ENCODE assay signal across 21 mouse cellular contexts in genomic region chr9:49450491-49450890, GRCm38 (mm10). TPM values are rescaled to one million over a fixed set of nuclear protein-coding genes. Genes with fewer than 3 reads are reported as not detected.
"Had no signal": no experiment of that assay in that cellular context is flagged by ENCODE, and none has a peak within 500 bp of the region (broad histone marks: within the 10 kb centered on the region; RNA-seq: fewer than 3 reads in every experiment).

No protein-coding gene starts in this region.

- H3K36me3 ChIP-seq: midbrain, embryonic 10.5 days; midbrain, embryonic 12.5 days; neural tube, embryonic 13.5 days; neural tube, embryonic 15.5 days; stomach, embryonic 15.5 days had no signal

- ATAC-seq: midbrain, embryonic 16.5 days had no signal

- H3K4me3 ChIP-seq: midbrain, embryonic 10.5 days; midbrain, embryonic 12.5 days; myocyte; neural tube, embryonic 13.5 days; neural tube, embryonic 15.5 days; stomach, embryonic 15.5 days had no signal

- H3K4me2 ChIP-seq: lung, embryonic 14.5 days; midbrain, embryonic 12.5 days; neural tube, embryonic 13.5 days; neural tube, embryonic 15.5 days; stomach, embryonic 15.5 days had no signal

- H3K9me3 ChIP-seq: midbrain, embryonic 10.5 days; midbrain, embryonic 12.5 days; neural tube, embryonic 13.5 days; stomach, embryonic 15.5 days had no signal

- H3K9ac ChIP-seq: lung, embryonic 14.5 days; midbrain, embryonic 12.5 days; neural tube, embryonic 13.5 days; neural tube, embryonic 15.5 days; stomach, embryonic 15.5 days had no signal

- H3K27me3 ChIP-seq: midbrain, embryonic 12.5 days; neural tube, embryonic 13.5 days; neural tube, embryonic 15.5 days; stomach, embryonic 15.5 days had no signal

- H3K4me1 ChIP-seq: midbrain, embryonic 10.5 days; neural tube, embryonic 13.5 days; neural tube, embryonic 15.5 days; stomach, embryonic 15.5 days had no signal

- H3K27ac ChIP-seq: midbrain, embryonic 10.5 days; midbrain, embryonic 12.5 days; neural tube, embryonic 13.5 days; neural tube, embryonic 15.5 days; stomach, embryonic 15.5 days had no signal

- DNase-seq: lung, adult 18-20 months; lung, postnatal 10 days; lung, postnatal 4 days; midbrain, embryonic 14.5 days; right cerebral cortex, postnatal 14 days; thymus, adult 18-20 months; thymus, postnatal 14 days; thymus, postnatal 36 days had no signal

RNA-seq across cellular contexts. Expression of gene Ankk1, which starts 23.7 kb away (rescaled TPM):
- total RNA-seq: megakaryocyte, adult 5-6 weeks; megakaryocyte-erythroid progenitor cell, adult 5-6 weeks had no signal
- polyA plus RNA-seq: lung, embryonic 14.5 days; lung, embryonic 16.5 days; midbrain, embryonic 10.5 days; midbrain, embryonic 12.5 days; midbrain, embryonic 14.5 days; midbrain, embryonic 16.5 days; myocyte; neural tube, embryonic 11.5 days; neural tube, embryonic 13.5 days; neural tube, embryonic 15.5 days; spleen, adult 2 months had no signal
